Mouse (Mus musculus): ENCODE data around the gene Gm29609.
"Not testable (repeated sequence)": the region's sequence is repeated elsewhere in the genome, so short reads cannot be mapped to it uniquely, and the experiment has no call there.

Gene Gm29609

DNA sequence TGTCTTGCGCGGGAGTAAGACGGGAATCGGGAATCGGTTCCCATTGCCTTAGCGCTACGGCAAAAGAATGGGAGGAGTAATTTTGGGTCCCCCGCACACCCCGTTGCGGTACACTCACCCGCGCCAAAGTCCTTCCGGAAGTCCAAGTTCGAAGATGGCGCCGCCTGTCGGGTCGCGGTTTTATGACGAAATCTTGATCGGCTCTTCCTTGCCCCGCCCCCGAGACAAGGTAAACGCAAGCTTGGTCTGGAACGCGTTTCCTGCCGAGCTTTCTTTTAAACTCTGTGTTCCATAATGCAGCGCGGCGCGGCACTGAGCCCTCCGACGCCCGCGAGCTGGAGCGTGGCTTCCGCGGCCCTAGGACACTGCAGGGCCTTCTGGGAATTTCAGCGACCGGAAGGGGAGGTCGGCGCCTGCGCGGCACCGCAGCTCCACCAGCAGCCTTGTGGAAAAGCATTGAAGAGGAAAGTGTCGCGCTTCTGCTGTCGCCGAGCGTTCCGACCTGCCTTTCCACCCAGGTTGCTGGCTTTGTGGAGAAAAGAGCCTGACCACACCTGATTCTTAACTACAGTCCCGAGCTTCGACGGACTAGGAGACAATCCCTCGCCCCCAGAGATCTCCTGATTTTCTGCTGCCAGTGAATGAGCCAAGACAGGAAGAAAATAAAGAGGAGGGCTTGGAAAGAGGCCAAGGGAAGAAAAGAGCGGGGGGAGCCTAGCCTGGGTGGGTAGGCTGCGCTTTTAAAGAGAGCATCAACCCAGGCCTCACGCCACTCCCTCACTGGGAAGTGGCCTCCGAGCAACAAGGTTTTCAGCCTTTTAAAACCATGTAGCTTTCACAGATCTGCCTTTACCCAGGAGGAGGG lies at the start of gene Gm29609, which contains the start of gene Gtf3c2:
Gene Gm29609, minus strand, starts transcription at position 146 of the 865 bp plus-strand sequence.
Gene Gtf3c2, minus strand, starts transcription at position 379 of the 865 bp plus-strand sequence.
- in situ Hi-C loops (cut with MboI, MseI), result no loop called here

DNA sequence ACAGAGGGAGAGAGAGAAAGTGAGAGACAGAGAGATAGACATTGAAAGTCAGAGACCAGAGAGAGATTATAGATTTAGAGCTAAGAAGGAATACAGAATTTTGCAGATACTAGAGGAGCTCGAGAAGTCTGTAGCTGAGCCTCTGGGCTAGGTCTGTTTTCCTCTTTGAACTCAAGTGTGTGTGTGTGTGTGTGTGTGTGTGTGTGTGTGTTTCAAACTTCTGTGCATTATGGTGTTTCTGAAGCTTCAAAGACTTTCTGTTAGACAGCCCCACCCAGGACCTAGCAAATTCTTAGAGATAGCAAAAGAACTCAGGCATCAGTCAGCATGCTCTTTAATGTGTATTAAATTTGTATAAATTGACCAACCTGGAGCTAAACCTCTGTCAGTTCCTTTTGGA lies 46.9 kb upstream of the Gm29609 start:
- in situ Hi-C loops (cut with MboI, MseI), result no loop called here

- in situ Hi-C loops (cut with MboI, MseI), result no loop called here
These were observed 43.0 kb upstream of the Gm29609 start for GRCm38 (mm10) chr5:31222696-31223095.

DNA sequence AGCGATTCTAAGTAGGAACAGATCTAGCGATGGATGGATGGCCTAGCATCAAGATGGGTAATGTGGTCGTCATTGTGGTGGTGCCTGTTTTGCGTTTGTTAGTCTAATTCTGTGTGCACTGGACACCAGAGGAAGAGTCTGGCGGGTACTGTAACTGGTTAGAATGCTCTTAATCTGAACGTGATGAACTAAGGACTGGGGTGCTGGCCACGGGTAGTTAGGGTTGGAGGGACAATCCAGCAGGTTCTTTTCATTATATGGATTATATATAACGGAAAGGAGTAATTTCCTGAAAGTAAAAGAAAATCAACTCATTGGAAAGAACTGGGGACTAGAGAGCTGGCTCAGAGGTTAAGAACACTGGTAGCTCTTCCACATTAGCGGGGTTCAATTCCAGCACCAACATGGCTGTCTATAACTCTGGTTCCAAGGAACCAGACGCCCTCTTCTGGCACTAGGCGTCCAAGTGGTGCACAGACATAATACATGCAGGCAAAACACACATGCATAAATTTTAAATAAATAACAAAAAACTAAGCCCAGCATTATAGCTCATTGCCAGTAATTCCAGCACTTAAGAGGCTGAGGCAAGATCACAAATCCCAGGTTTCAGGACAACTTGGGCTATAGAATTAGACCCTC lies 41.7 kb upstream of the Gm29609 start:
- in situ Hi-C loops (cut with MboI, MseI), result no loop called here

DNA sequence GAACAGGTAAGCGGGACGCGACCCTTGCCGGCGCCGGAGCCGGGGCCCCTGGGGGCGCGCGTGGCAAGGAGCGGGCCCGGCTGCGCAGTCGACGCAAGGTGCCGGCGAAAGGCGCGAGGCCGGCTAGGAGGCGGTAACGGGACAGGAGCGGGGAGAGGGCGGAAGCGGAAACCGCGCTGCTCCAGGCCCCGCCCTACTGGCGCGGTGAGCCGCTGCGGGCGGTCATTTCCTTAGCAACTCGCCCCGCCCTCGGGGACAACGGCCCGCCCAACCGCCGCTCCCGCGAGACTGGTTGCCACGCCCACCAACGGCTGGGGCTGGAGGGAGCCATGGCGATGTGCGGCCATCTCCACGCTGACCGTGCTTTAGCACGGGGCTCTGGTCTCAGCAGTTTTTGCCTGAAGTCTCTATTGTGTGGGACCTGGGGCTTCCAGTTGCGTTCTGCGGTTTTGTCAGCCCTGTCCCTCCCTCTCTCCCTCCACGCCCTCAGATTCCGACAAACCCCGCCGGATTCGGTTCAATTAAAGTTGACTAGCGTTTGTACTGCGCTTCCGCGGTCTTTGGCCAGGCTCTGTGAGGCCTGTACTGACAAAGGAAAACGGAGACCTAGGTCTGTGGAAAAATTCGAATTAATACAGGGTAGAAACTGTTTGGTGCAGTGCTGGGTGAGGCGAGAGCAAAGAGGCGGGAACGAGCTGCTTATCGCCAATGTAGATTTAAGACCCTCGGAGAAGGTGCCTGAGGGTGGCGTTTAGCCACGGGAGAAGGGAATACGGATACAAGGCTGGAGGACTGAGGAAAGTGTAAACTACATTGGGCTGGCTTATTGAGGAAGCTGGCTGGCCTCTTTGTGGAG lies 41.0 kb upstream of the Gm29609 start, which contains the start of gene Ppm1g:
Gene Ppm1g, minus strand, starts transcription at position 240 of the 856 bp plus-strand sequence.
- in situ Hi-C loops (cut with MboI, MseI), result no loop called here

GRCm38 (mm10) chr5:31219911-31220447 lies 40.3 kb upstream of the Gm29609 start:
- in situ Hi-C loops (cut with MboI, MseI), result no loop called here

DNA sequence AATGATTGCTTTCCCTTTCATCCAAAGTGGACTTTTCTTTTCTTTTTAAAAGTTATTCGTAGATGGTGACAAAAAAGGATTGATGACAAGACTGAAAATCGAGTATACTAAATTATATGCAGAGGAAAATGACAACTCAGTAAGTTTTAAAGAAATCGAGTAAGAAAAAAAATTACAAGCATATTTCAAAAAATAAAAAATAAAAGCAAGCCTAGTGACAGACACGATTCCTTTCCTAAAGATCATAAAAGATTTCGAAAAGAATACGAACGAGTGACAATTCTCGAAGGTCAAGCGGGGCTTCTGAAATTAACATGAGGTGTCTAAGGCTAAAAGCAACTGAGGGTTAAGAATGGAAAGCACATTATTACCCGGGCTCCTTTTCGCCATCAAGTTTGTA lies 39.8 kb upstream of the Gm29609 start:
- in situ Hi-C loops (cut with MboI, MseI), result no loop called here

DNA sequence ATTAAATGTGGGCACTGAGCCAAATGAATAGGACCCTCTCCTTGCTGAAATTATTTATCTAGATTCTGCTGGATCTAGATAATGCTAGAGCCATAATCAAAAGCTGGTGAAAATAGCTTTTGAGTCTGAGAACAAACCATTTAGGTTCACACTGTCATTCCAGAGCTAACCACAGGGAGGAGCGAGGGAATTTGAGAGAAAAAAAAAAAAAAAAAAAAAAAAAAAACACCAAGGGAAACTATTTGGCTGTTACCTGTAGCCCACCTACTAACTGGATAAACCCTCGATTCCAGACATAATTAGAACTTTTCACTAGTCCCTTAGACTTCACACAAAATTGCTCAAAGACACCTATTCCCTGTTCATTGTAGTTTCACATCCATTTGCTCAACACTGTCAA lies 39.4 kb upstream of the Gm29609 start:
- in situ Hi-C loops (cut with MboI, MseI), result no loop called here

DNA sequence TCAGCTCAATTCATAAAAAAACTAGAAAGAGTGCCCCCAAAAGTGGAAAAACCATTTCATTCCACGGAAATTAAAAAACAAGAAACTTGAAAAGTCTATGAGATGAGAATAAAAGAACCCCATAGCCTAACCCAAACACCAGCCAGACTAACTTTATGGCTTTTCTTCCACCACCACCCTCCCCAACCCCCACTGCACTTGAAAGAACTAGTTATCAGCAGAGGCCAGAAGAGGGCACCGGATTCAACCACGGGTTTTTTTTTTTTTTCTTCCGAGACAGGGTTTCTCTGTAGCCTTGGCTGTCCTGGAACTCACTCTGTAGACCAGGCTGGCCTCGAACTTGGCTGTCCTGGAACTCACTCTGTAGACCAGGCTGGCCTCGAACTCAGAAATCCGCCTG lies 38.6 kb upstream of the Gm29609 start:
- in situ Hi-C loops (cut with MboI, MseI), result no loop called here

- in situ Hi-C loops (cut with MboI, MseI), result not testable (repeated sequence)
These were observed 36.8 kb upstream of the Gm29609 start for GRCm38 (mm10) chr5:31216554-31216953.

DNA sequence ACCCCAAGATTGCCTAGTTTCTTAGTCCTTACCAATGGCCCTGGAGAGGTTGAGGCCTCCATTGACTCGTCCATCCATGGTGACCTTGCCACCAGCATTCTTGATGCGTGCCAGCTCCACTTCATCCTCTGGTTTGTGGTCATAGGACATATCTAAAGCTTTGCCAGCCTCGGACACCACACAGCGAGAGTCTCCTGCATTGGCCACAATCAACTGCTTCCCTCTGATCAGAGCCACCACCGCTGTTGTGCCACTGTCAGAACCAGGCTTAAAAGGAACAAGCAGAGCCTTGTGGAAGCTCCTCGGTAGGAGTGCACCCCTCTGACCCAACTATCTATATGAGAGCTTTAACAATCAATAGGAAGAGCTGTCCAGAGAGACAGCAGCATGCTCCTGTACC lies 24.7 kb upstream of the Gm29609 start:
- in situ Hi-C loops (cut with MboI, MseI), result no loop called here

- in situ Hi-C loops (cut with MboI, MseI), result no loop called here
These were observed 24.2 kb upstream of the Gm29609 start for GRCm38 (mm10) chr5:31203866-31204265.

- in situ Hi-C loops (cut with MboI, MseI), result no loop called here
These were observed 23.2 kb upstream of the Gm29609 start for GRCm38 (mm10) chr5:31202933-31203332.

GRCm38 (mm10) chr5:31201742-31202590 lies 22.3 kb upstream of the Gm29609 start, which contains the start of gene Zfp513:
Gene Zfp513 (minus strand): TSS chr5:31202303.
- in situ Hi-C loops (cut with MboI, MseI), result no loop called here

GRCm38 (mm10) chr5:31201042-31201741 lies 21.5 kb upstream of the Gm29609 start:
- in situ Hi-C loops (cut with MboI, MseI), result no loop called here

- in situ Hi-C loops (cut with MboI, MseI), result no loop called here
These were observed 20.6 kb upstream of the Gm29609 start for GRCm38 (mm10) chr5:31200327-31200768.

GRCm38 (mm10) chr5:31199893-31200292 lies 20.2 kb upstream of the Gm29609 start:
- in situ Hi-C loops (cut with MboI, MseI), result no loop called here

DNA sequence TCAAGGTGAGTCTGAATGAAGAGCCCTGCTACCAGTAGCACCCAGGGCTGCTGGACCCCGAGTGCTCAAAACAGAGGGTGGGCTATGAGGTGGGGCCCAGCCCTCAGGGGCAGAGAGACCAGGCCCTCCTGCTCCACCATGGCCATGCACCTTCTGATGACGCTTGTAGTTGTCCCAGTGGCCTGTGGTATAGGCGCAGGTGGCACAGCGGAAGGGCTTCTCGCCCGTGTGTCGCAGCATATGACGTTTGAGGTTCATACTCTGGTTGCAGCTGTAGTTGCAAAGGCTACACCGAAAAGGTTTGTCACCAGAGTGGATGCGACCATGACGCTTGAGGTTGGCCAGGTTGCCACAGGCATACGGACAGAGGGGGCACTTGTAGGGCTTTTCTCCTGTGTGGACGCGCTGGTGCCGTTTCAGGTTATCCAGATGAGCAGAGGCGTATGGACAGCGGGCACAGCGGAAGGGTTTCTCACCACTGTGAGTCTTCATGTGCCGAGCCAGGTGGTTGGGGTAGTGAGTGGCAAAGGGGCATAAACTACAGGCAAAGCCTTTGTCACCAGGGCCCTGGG lies 19.7 kb upstream of the Gm29609 start:
- in situ Hi-C loops (cut with MboI, MseI), result no loop called here

DNA sequence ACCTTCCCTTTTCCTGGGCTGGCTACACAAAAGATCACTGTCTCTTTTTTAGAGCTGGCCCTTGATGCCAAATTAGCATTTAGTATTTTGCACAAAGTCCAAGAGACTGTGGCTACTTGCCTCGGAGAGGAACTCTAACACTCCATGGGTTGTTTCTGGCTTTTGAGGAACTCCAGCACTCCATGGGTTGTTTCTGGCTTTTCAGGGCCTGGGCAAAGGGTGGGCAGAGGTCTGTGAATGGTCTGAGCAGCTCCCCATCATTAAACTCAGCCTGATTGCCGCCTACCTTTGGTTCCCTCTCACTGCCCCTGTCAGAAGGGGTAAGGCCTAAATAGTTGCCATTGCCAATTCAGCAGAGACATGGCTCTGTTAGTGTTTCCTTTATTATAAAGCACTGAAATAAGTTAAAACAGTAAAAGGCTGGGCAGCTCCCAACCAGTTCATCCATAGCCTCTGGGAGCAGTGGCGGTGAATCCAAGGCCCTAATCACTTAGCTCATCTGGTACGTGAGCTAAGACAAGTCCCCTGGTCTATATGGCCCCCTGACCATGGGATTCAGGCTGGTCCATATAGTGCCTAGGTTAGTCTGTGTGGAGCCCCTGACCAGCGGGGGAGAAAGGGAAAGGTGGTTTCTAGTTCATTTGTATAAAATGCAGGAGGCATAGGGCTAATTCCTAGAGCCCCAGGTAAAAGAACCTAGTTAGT lies 19.1 kb upstream of the Gm29609 start:
- in situ Hi-C loops (cut with MboI, MseI), result no loop called here
